Comparison of ENCODE assay signal across 8 mouse cellular contexts in the genomic region with DNA sequence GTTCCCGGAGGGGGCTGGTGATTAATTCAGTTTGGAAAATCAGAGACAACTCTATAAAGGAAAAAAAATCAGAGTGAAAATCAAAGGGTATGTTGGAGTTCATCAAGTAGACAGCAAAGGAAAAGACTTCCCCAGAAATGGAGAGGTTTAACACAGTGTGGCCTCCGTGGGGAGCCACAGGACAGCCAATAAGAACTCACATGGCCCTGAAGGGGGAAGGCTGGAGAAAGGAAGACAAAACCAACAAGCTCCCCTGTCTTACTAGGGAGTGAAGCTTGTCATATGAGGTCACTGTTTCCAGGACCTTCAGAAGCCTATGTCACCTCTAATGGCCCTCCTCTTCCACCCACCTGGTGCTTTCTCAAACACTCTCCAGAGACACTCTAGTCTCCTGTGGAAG.
DNase-seq lines count a peak whose midpoint lies in the region; ATAC-seq and TF ChIP-seq lines count a peak whose summit lies in the region.
"Had no signal": no experiment of that assay in that cellular context is flagged by ENCODE, and none has a peak within 500 bp of the region (broad histone marks: within the 10 kb centered on the region; RNA-seq: fewer than 3 reads in every experiment).

No protein-coding gene starts in this region.

- no peaks in the 10 kb centered on the region for H3K4me1 ChIP-seq in ES-E14 (ENCODE audit: control insufficient read depth in 2 of 2, insufficient read depth in 2 of 2, low read length in 2 of 2, poor library complexity in 1 of 2)
- H3K4me1 ChIP-seq in neural tube, embryonic 15.5 days: peaks cover 18% of the 10 kb centered on the region

- no peak overlapping the region for H3K27ac ChIP-seq in ES-E14 (ENCODE audit: insufficient read depth, low read depth, low read length, poor library complexity, severe bottlenecking)
- H3K27ac ChIP-seq in neural tube, embryonic 15.5 days (replicated peaks): no peak overlapping the region

- H3K9ac ChIP-seq in ES-E14 (ENCODE audit: insufficient read depth, low read depth, low read length, poor library complexity, severe bottlenecking): no peak overlapping the region
- H3K9ac ChIP-seq in neural tube, embryonic 15.5 days (replicated peaks): no peak overlapping the region

- H3K27me3 ChIP-seq in neural tube, embryonic 15.5 days (replicated peaks): no peaks in the 10 kb centered on the region

- H3K4me2 ChIP-seq in neural tube, embryonic 15.5 days: no peak overlapping the region

- DNase-seq in kidney, adult 18-20 months: peak; percentile 29
- DNase-seq in kidney, adult 11 months: no peak
- DNase-seq in ES-E14 (ENCODE audit: low read depth, low spot score) (no peak), ZHBTc4 (ENCODE audit: low read depth, low spot score) (peak; percentile 9)
- peak; percentile 39 for DNase-seq in layer of hippocampus, adult 9-11 months
- no peak for DNase-seq in adrenal gland, postnatal 25 days

- no peaks in the 10 kb centered on the region for H3K36me3 ChIP-seq in ES-E14 (ENCODE audit: control insufficient read depth, insufficient read depth, low read length, poor library complexity, severe bottlenecking)
- no peaks in the 10 kb centered on the region for H3K36me3 ChIP-seq in neural tube, embryonic 15.5 days

- 75% methylated on average over 2 of the region's 2 CpGs for WGBS in neural tube, embryonic 15.5 days

- no peaks in the 10 kb centered on the region for H3K9me3 ChIP-seq in ES-E14 (ENCODE audit: control insufficient read depth, insufficient read depth, low read depth, low read length)
- no peaks in the 10 kb centered on the region for H3K9me3 ChIP-seq in neural tube, embryonic 15.5 days (replicated peaks)

- no peak overlapping the region for H3K4me3 ChIP-seq in ES-E14 (ENCODE audit: insufficient read depth in 1 of 2, low read depth in 1 of 2, low read length in 2 of 2, poor library complexity in 1 of 2, severe bottlenecking in 1 of 2)
- no peak overlapping the region for H3K4me3 ChIP-seq in neural tube, embryonic 15.5 days (replicated peaks)
- H3K4me3 ChIP-seq: erythroblast, embryonic 14.5 days had no signal

- in situ Hi-C loops in ES-E14 (cut with MboI; ENCODE audit: low sequenced_read_pairs in 2 of 2, unreplicated experiment in 2 of 2): loop anchor here in 1 of 2 experiments (25.0 kb wide), 1 partner anchor 445 kb away; no protein-coding TSS in a partner anchor

- no peak for ATAC-seq in neural tube, embryonic 15.5 days (ENCODE audit: low FRiP score)

TF ChIP-seq in ES-E14, 5 proteins besides CTCF, POLR2A, EP300 and RAD21:
- TF ChIP-seq MAFK (IDR thresholded peaks at IDR 0.05; ENCODE audit: insufficient read depth, low read depth, low read length): no peak
- TF ChIP-seq ZC3H11A (IDR thresholded peaks at IDR 0.05; ENCODE audit: borderline replicate concordance, low read depth, low read length): 0 out of 2 replicates have a peak, but pooled peaks have one; percentile 10
- TF ChIP-seq CHD2 (IDR thresholded peaks at IDR 0.05; ENCODE audit: low read depth, low read length): no peak

Comparison
In these comparisons a context has a peak if more than half of its experiments do, and no peak if none do; other contexts are left out.
1. DNase-seq: peak in kidney, adult 18-20 months (single experiment), ZHBTc4 (single experiment) and layer of hippocampus, adult 9-11 months (single experiment); none in kidney, adult 11 months (single experiment), ES-E14 (single experiment) and adrenal gland, postnatal 25 days (single experiment).